Mouse (Mus musculus): Measurements from ENCODE around the gene Prkaca. TPM values are rescaled to one million over a fixed set of nuclear protein-coding genes. Genes with fewer than 3 reads are reported as not detected.

The Prkaca gene
- total and polyA plus RNA-seq, 3 experiments: 14.0 to 27.3 (median 18.5) TPM

DNA sequence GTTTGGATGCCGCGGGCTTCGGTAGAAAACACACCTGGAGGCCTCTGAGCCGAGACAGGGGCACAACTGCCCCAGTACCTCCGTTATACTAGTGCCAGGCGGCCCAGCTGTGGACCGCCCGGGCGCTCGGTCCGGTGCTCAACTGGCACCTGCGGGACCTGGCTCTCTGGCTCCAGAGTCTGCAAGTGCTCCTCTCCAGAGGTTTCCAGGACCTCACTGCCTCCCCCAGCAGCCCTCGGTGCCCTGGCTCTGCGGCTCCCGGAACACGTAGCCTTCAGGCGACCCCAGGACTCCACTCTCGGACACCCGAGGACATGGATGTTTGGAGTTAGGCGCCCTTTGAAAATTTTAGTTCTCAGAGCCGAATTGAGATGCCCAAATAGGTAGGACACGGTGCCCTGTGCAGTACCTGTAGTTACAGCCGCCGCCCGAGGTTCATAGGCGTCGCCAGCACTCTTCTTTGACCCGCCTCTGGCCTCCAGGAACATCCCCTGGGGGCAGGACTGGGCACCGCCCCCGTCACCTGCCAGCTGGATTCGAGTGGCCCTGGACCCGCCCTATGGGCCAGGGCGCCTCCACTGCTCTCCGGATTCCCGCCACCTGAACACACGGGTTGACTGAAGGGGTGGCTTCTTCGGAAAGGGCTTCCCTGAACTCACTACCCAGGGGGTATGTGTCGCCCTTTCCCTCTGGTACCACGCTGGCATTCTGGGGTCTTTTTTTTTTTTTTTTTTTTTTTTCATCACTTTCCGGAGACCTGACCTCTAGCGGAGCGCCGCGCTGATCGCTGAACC lies 39.1 kb downstream of the Prkaca start, which contains the start of gene 2210011C24Rik:
Gene 2210011C24Rik (minus strand): TSS at position 467 of the 794 bp plus-strand sequence.
- dilution Hi-C loops (cut with MboI; ENCODE audit: extremely low pct_ligation_motif_present, extremely low pct_unique_long_range_greater_than_20kb, low sequenced_read_pairs) (no loop called here), in situ Hi-C loops (cut with MboI; ENCODE audit: low pct_ligation_motif_present, low pct_unique_long_range_greater_than_20kb, low sequenced_read_pairs) (no loop called here)
- TF ChIP-seq MYC (IDR thresholded peaks at IDR 0.05; ENCODE audit: low read depth, low read length): no peak
- no peak for TF ChIP-seq MAX (IDR thresholded peaks at IDR 0.05; ENCODE audit: low read length)
- TF ChIP-seq HCFC1 (IDR thresholded peaks at IDR 0.05; ENCODE audit: low read depth, low read length): no peak
- TF ChIP-seq TBP (conservative IDR thresholded peaks at IDR 0.05; ENCODE audit: low read depth, low read length): no peak
- TF ChIP-seq ZNF384 (IDR thresholded peaks at IDR 0.05; ENCODE audit: low read depth, low read length): peak; percentile 50
- no peak for TF ChIP-seq JUN (IDR thresholded peaks at IDR 0.05; ENCODE audit: insufficient read depth, low read depth, low read length)
- no peak for TF ChIP-seq ZC3H11A (IDR thresholded peaks at IDR 0.05; ENCODE audit: low read depth, low read length)
- Histone ChIP-seq H3K4me3 (replicated peaks in 1 of 3; ENCODE audit: low read depth in 2 of 3, low read length in 2 of 3, poor library complexity in 1 of 3) (peak within 1 kb of the TSS in 2 of 3 experiments; percentile 15 to 29), H3K36me3 (replicated peaks in 1 of 2; ENCODE audit: control insufficient read depth in 1 of 2, insufficient read depth in 1 of 2, low read length in 1 of 2) (no peaks in the 10 kb centered on the region), H3K27me3 (replicated peaks) (peaks cover 30% of the 10 kb centered on the region), H3K27ac (ENCODE audit: insufficient read depth, low read depth) (no peak within 1 kb of the TSS), H3K9ac (ENCODE audit: insufficient read depth, low read depth) (no peak within 1 kb of the TSS), H3K9me3 (replicated peaks; ENCODE audit: low read length) (peaks cover 11% of the 10 kb centered on the region), H3K4me1 (ENCODE audit: control insufficient read depth in 1 of 2, insufficient read depth in 2 of 2) (peaks cover 6 to 18% of the 10 kb centered on the region in 2 experiments; a peak in 3 of 4 replicates), H3K4me2 (ENCODE audit: insufficient read depth, low read depth, poor library complexity, severe bottlenecking) (peak within 1 kb of the TSS; percentile 87), H3K79me2 (replicated peaks; ENCODE audit: control insufficient read depth, extremely low read depth, insufficient read depth, poor library complexity, severe bottlenecking) (no peaks in the 10 kb centered on the region)
- no peak for DNase-seq (ENCODE audit: extremely low read depth)

DNA sequence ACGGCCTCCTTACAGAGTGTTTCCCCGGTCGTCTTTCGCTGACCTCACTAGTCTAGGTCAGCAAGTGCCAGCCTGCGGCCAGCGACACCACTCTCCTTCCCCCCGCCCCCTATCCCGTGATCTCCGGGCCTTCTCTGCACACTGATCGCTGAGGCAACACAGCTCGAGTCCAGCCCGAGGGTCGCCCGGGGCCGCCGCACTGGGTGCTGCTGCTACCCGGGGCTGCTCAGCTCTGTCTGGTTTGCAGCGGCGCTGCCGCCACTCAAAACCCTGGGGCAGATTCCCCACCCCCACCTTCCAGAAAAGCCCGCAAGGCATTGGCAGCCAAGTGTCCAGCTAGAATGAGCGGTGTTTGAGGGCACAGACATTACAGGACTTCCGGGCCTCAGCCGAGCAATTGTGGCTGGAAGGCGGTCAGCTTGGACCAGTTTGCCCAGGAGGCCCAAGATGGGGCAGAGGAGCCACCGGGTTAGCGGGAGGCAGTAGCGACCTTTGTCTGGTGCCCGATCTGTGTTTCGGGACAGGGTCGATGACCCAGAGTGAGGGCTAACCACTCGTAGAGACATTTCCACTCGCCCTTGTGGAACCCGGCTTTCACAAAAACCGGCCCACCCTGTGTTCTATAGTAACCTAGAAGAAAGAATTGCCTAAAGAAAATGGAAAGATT lies 39.8 kb downstream of the Prkaca start:
- Histone ChIP-seq H3K9me3 (replicated peaks; ENCODE audit: low read length) (peaks cover 11% of the 10 kb centered on the region), H3K27ac (ENCODE audit: insufficient read depth, low read depth) (no peak overlapping the region), H3K4me3 (replicated peaks in 1 of 3; ENCODE audit: low read depth in 2 of 3, low read length in 2 of 3, poor library complexity in 1 of 3) (no peak overlapping the region), H3K4me2 (ENCODE audit: insufficient read depth, low read depth, poor library complexity, severe bottlenecking) (no peak overlapping the region), H3K27me3 (replicated peaks) (peaks cover 32% of the 10 kb centered on the region), H3K79me2 (replicated peaks; ENCODE audit: control insufficient read depth, extremely low read depth, insufficient read depth, poor library complexity, severe bottlenecking) (no peaks in the 10 kb centered on the region), H3K36me3 (replicated peaks in 1 of 2; ENCODE audit: control insufficient read depth in 1 of 2, insufficient read depth in 1 of 2, low read length in 1 of 2) (no peaks in the 10 kb centered on the region), H3K4me1 (ENCODE audit: control insufficient read depth in 1 of 2, insufficient read depth in 2 of 2) (peaks cover 6 to 18% of the 10 kb centered on the region in 2 experiments; a peak in 3 of 4 replicates), H3K9ac (ENCODE audit: insufficient read depth, low read depth) (no peak overlapping the region)
- TF ChIP-seq NRF1 (IDR thresholded peaks at IDR 0.05; ENCODE audit: low read depth, low read length) (no peak), USF1 (IDR thresholded peaks at IDR 0.05; ENCODE audit: low read depth, low read length) (no peak), ETS1 (conservative IDR thresholded peaks at IDR 0.05; ENCODE audit: low read depth, low read length) (no peak), ELF1 (IDR thresholded peaks at IDR 0.05; ENCODE audit: low read depth, low read length) (no peak), JUND (conservative IDR thresholded peaks at IDR 0.05; ENCODE audit: low read depth, low read length) (no peak), EP300 (IDR thresholded peaks at IDR 0.05; ENCODE audit: low read length) (no peak), RAD21 (IDR thresholded peaks at IDR 0.05; ENCODE audit: low read depth, low read length) (no peak), CHD1 (IDR thresholded peaks at IDR 0.05; ENCODE audit: low read depth, low read length) (no peak), MXI1 (IDR thresholded peaks at IDR 0.05; ENCODE audit: low read depth, low read length) (no peak)
- no peak for DNase-seq (ENCODE audit: extremely low read depth)
- in situ Hi-C loops (cut with MboI; ENCODE audit: low pct_ligation_motif_present, low pct_unique_long_range_greater_than_20kb, low sequenced_read_pairs): no loop called here
- dilution Hi-C loops (cut with MboI; ENCODE audit: extremely low pct_ligation_motif_present, extremely low pct_unique_long_range_greater_than_20kb, low sequenced_read_pairs): no loop called here
